Mouse (Mus musculus) gastrocnemius, postnatal 14 days (tissue): ENCODE measurements around the gene Jarid2. TPM values are rescaled to one million over a fixed set of nuclear protein-coding genes. Genes with fewer than 3 reads are reported as not detected.
"Not testable (repeated sequence)": the region's sequence is repeated elsewhere in the genome, so short reads cannot be mapped to it uniquely, and the experiment has no call there.

ENCODE experiments used
- DNase-seq: peaks from one replicate; pipeline ENCODE4 v3.0.0; 2021; ENCODE audit warnings: mixed read lengths
- intact Hi-C: fragments of 180-260 bp; cut with DNase I; formaldehyde crosslinking; loops from one replicate; pipeline ENCODE4 v1.15.1; 2025; ENCODE audit warnings: low total_unique reads
- total RNA-seq, 2 experiments: library from RNA; stranded (reverse); gene quantifications; 2 replicates each; pipeline ENCODE4 v1.2.3; 2021

Gene Jarid2
- total RNA-seq, 2 experiments from 2014 or later = 30.5 to 39.7 TPM

- intact Hi-C loops = no loop called here
- DNase-seq = peak; percentile 27
Measured at GRCm38 (mm10) chr13:44819400-44819799, 90.1 kb downstream of the Jarid2 start.

GRCm38 (mm10) chr13:44822578-44822977, 93.3 kb downstream of the Jarid2 start:
- intact Hi-C loops = no loop called here

GRCm38 (mm10) chr13:44828903-44829302, 99.6 kb downstream of the Jarid2 start:
- no peak for DNase-seq
- intact Hi-C loops = no loop called here

More at GRCm38 (mm10) chr13:44822578-44822977, 93.3 kb downstream of the Jarid2 start:
- no peak for DNase-seq

- no peak for DNase-seq
- intact Hi-C loops = no loop called here
Measured at GRCm38 (mm10) chr13:44832104-44832503, 102.8 kb downstream of the Jarid2 start.

- DNase-seq = no peak
- intact Hi-C loops = no loop called here
Measured at GRCm38 (mm10) chr13:44832866-44833265, 103.6 kb downstream of the Jarid2 start.

- intact Hi-C loops = no loop called here
- DNase-seq = no peak
Measured at GRCm38 (mm10) chr13:44833353-44833752, 104.1 kb downstream of the Jarid2 start.

- DNase-seq = no peak
- intact Hi-C loops = no loop called here
Measured at GRCm38 (mm10) chr13:44837445-44837844, 108.2 kb downstream of the Jarid2 start.

- peak; percentile 73 for DNase-seq
- intact Hi-C loops = no loop called here
Measured at GRCm38 (mm10) chr13:44839866-44840835, 110.9 kb downstream of the Jarid2 start.

- no peak for DNase-seq
- intact Hi-C loops = no loop called here
Measured at GRCm38 (mm10) chr13:44851426-44851825, 122.2 kb downstream of the Jarid2 start.

GRCm38 (mm10) chr13:44852024-44852423, 122.8 kb downstream of the Jarid2 start:
- intact Hi-C loops = no loop called here
- DNase-seq = no peak

- intact Hi-C loops = no loop called here
- DNase-seq = no peak
Measured at GRCm38 (mm10) chr13:44865566-44865965, 136.3 kb downstream of the Jarid2 start.

- intact Hi-C loops = no loop called here
Measured at GRCm38 (mm10) chr13:44868037-44868650, 138.9 kb downstream of the Jarid2 start.

GRCm38 (mm10) chr13:44869418-44870119, 140.3 kb downstream of the Jarid2 start:
- DNase-seq = peak; percentile 99
- intact Hi-C loops = not testable (repeated sequence)

More at GRCm38 (mm10) chr13:44868037-44868650, 138.9 kb downstream of the Jarid2 start:
- no peak for DNase-seq

GRCm38 (mm10) chr13:44876799-44877198, 147.5 kb downstream of the Jarid2 start:
- intact Hi-C loops = no loop called here

GRCm38 (mm10) chr13:44881001-44881400, 151.7 kb downstream of the Jarid2 start:
- no peak for DNase-seq
- intact Hi-C loops = no loop called here

More at GRCm38 (mm10) chr13:44876799-44877198, 147.5 kb downstream of the Jarid2 start:
- no peak for DNase-seq

GRCm38 (mm10) chr13:44886221-44886620, 156.9 kb downstream of the Jarid2 start:
- no peak for DNase-seq
- intact Hi-C loops = no loop called here

- intact Hi-C loops = no loop called here
- DNase-seq = no peak
Measured at GRCm38 (mm10) chr13:44890612-44891011, 161.3 kb downstream of the Jarid2 start.

- intact Hi-C loops = no loop called here
- DNase-seq = no peak
Measured at GRCm38 (mm10) chr13:44891813-44892730, 162.8 kb downstream of the Jarid2 start.

GRCm38 (mm10) chr13:44896211-44896610, 166.9 kb downstream of the Jarid2 start:
- DNase-seq = no peak
- intact Hi-C loops = no loop called here
